Mouse (Mus musculus): Measurements from ENCODE around the gene Hspa4.
"Not testable (repeated sequence)": the region's sequence is repeated elsewhere in the genome, so short reads cannot be mapped to it uniquely, and the experiment has no call there.

Gene Hspa4

DNA sequence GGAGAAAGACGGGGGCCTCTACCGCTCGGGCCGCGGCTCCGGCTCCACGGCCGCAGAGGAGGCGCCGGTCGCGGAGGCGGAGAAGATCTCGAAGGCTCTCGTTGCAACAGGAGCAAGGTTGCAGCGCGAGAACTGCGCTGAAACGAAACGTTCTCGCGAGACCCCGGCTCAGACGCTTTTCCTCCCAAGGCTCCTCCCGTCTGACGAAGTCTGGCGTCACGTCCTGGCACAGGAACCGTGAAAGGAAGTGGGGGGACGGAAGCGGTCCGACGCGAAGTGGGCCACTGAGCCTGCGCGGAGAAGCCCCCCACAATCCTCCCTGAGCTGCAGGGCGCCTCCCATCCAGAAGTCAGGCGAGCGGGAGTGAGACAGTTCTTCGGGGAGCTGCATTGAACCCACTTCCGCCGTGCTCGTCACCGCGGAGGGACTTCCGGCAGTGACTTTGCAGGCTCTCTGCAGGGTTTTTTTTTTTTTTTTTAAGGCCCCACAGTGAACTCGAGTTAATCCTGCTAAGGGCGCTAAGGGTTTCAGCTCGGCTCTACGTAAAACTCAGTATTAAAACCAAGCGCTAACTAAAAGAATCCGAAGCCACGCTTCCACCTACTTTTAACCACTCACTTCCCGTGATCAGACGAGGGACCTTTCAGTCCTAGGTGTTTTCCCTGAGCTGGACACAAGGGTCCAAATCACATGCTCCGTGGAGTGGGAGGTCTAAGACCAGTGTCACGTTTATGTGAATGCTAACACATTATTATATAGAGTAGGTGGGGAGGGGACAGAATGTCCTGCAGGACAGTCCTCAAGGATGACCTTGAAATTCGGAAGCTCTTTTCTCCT is at the start of gene Hspa4:
Gene Hspa4, minus strand, starts transcription at position 128 of the 837 bp plus-strand sequence.
- DNase-seq (ENCODE audit: low spot score), result peak; percentile 99

DNA sequence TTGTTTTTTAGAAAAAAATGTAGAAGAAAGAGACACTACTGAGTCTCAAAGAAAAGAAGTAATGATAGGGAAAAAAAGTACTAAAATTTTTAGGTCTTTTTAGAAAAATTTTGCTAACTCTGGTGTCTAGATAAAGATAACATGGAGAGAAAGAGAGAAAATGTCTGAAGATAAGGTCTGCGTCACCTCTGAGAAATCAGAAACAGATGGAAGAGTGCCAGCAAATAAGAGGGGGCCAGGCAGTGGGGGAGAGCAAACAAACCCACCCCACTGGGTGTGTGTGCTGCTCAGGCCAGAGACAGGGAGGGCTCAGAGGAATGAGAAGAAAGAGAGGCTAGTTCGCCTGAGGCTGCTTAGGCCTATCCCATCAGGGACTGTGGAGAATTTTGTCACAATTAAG is 45.5 kb upstream of the Hspa4 start:
- DNase-seq (ENCODE audit: low spot score), result no peak

DNA sequence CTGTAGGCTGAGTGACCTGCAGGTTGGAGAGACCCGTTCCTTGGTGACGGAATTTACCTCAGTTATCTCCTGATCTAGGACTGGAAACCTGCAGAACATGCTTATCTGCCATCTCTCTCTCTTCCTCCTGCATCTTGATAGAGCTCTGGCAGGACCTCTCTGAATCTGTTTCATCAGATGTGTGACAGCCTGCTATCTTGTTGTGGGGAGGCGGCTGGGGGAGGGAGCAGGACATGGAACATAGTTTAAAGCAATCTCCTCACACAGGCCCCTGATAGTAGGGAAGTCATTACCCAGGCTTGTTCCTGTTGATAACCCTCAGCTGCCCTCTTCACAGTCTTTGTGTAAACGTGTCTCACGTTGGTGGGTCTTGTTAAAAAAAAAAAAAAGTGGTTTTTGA is 45.1 kb upstream of the Hspa4 start:
- no peak for DNase-seq (ENCODE audit: low spot score)

DNA sequence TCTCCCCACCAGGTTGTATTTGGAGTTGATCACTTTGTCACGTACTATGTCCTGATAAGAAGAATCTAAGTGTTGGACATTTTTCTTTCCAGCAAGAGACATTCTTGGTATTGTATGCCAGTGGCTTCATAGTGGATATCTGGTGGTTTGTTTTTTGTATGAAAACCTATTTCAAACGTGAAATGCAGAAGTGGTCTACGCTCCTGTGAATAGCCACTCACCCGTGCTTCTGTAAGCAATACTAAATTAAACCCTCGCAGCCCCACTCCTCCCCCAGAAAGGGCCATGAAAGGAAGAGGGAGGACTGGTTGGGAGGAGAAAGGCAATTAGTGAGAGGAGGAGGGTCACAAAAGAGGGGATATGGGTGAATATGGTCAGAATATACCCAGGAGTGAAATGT is 42.5 kb upstream of the Hspa4 start:
- no peak for DNase-seq (ENCODE audit: low spot score)

DNA sequence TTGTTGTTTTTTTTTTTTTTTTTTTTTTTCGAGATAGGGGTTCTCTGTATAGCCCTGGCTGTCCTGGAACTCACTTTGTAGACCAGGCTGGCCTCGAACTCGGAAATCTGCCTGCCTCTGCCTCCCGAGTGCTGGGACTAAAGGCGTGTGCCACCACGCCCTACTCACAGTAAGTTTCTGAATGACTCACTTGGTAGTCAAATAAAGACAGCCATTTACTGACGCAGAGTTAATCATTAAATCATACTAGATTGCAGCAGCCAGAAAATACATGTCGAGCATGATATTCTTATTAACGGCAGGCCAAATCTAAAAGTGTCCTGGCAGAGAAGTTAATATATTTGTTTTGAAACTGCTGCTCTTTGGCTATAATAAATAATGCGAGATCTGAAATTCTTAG is 40.8 kb upstream of the Hspa4 start:
- DNase-seq (ENCODE audit: low spot score), result not testable (repeated sequence)

DNA sequence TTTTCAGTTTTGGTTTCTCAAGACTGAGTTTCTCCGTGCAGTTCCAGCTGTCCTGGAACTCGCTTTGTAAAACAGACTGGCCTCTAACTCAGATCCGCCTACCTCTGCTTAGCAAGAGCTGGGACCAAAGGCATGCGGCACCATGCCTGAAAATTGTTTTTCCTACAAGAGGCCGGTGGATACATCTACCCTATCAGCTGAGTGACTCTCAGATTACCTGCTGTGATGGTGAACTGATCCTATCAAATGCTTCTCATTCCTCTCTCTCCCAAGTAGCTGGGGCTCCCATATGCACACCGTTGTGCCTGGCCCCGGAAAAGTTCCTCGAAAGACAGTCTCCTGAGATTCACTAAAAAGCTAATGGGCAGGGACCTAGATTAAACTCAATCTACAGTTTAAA is 37.4 kb upstream of the Hspa4 start:
- no peak for DNase-seq (ENCODE audit: low spot score)

DNA sequence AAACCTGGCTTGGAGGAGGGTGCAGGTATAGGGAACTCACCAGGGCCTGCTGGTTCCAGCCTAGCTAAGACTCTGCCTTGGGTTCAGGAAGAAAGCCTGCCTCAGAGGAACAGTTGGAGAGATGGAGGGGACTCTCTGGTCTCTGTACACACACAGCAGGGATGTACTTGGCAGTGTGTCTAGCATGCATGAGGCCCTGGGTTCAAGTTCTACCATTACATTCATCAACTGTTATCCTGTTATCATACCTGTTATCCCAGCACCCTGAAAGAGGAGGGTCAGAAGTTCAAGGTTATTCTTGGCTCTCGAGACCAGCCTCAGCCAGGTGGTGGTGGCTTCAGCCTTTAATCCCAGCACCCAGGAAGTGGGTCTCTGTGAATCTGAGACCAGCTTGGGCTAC is 36.7 kb upstream of the Hspa4 start:
- no peak for DNase-seq (ENCODE audit: low spot score)

DNA sequence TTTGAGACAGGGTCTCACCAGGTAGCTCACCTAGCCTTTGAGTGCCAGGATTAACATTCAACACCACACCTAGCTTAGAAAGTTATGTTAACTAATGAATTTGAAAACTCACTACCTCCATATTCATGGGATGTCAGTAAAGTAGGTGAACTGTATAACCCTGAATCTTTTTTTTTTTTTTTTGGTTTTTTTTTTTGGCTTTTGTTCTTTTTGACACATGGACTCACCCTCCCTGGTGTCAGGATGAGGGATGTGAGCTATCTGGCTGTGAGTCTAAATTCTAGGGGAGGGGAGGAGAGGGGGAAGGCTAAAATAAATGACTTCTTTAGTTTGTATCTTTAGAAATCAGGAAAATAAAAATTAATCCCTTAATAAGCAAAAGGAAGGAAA is 35.9 kb upstream of the Hspa4 start:
- DNase-seq (ENCODE audit: low spot score), result no peak

DNA sequence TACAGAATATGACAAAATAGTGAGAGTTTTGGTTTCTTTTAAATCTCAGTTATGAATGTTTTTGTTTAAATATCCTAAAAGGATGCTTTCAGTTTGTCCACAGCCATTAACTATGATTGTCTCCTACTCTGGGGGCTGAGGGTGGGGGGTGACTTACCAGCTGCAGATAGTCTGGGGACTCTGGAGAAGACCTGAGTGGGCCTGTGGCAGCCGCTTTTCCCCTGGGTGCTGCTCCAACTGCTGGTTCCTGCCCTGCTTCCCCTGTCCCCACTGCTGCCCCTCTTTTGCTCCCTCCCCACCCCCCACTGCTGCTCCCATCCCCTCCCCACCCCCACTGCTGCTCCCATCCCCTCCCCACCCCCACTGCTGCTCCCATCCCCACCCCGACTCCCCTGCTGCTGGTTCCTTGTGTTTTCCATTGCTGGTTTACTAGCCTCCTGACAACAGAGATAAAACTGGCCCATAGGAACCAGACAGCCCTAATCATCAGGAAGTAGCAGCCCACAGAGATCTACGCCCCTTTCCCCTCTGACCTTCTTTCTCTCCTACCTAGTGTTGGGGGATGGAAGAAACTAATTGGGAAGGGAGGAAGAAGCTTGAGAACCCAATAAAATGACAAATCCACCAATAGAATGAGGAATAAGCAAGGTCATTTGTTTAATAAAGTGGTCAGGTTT is 35.4 kb upstream of the Hspa4 start:
- no peak for DNase-seq (ENCODE audit: low spot score)

DNA sequence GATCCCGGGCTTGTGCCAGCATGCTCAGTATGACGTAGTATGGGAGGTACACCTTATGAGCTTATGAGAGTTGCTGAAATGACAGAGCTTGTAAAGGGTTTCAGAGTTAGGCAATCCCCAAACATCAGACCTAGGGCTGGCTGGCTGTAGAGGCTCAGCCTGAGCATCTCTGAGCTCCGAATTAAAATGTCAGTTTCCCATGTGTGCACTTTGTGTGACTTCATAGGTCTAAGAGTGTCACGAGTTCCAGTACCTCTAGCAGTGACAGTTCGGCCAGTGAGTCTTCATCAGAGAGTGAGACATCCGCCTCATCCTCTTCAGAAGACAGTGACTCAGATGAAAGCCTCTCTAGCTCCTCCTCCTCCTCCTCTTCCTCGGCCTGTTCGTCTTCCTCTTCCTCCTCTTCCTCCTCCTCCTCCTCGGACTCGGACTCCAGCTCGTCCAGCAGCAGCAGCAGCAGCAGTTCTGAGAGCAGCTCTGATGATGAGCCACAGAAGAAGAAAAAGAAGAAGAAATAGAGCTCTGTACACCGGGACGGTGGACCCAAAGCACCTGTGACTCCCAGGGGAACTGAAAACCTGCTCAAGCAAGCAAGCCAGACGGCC is 31.9 kb upstream of the Hspa4 start:
- DNase-seq (ENCODE audit: low spot score), result no peak

DNA sequence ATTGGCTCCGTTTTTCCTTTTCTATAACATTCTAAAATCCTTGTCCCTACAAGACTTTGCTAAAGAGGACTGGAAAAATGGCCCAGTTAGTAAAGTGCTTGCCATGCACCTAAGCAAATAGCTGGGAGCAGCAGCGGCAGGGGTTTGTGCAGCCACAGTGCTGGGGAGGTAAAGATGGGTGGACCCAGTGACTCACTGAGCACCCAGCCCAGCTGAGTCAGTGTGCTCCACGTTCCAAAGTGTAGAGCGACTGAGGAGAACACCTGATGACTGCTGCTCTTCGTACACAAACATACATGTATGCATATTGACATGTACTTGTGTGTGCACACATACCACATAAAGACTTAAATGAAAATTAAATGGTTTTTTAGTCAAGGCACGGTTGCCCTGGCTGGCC is 30.9 kb upstream of the Hspa4 start:
- DNase-seq (ENCODE audit: low spot score), result no peak

DNA sequence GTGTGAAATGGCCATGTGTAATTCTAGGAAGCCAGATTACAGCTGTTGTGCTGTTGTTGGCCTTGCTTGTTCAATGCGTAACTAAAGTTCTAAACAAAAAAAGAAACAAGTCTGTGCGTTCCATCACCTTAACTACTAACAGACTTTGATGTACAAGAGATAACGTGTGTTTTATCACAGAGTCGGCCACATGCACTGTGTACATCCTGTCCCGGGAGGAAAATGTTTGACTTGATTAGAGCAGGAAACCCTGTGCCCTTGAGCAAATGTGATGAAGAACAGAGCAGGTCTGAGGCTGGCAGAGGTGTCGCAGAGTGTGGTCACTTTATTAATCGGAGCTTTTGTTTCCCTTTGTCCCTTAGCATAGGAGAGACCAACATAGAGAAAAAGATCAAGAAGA is 30.1 kb upstream of the Hspa4 start:
- no peak for DNase-seq (ENCODE audit: low spot score)

DNA sequence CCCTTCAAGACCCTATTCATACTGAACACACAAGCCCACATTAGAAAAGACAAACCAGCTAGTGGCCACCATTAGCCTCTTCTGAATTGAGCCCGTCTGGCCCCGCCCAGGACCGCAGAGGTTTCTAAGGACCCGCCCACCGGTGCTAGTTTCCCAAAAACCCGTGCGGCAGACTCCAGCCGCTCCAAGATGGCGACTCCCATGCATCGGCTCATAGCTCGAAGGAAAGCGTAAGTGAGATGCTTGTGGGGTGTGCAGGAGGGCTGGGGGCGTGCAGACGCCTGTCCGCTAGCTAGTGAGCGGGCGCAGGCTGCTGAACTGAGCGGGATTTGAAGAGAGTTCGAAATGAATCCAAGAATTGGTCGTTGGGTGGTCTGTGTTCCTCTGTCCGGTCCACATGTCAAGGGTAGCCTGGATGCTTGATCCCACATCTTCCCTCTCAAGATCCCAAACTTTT is 24.3 kb upstream of the Hspa4 start, which contains the start of gene Zcchc10:
Gene Zcchc10, plus strand, starts transcription at position 168 of the 457 bp plus-strand sequence.
- DNase-seq (ENCODE audit: low spot score), result peak; percentile 92

DNA sequence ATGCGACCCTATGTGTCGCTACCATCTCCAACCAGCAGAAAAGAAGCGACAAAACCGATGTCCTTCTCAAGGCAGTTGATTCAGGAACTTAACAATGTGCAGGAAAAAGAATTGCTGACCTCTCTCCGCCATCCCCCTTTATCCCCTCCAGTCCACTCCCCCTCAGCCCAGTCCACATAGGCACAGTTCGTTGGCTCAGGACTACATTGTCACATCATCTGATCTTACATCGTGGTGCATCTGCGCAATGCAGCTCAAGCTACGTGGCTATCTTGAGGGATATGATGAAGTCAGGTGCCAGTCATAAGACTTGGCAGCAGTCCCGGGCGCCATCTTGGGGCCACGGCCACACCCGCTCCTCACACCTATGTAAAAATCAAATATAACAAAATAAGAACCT is 19.6 kb upstream of the Hspa4 start:
- not testable (repeated sequence) for DNase-seq (ENCODE audit: low spot score)

DNA sequence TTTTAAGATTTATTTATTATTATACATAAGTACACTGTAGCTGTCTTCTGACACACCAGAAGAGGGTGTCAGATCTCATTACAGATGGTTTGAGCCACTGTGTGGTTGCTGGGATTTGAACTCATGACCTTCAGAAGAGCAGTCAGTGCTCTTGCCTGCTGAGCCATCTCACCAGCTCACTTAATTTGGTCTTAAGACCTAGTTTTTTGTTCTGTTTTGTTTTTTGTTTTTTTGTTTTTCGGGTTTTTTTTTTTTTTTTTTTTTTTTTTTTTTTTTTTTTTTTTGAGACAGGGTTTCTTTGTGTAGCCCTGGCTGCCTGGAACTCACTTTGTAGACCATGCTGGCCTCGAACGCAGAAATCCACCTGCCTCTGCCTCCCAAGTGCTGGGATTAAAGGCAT is 18.3 kb upstream of the Hspa4 start:
- DNase-seq (ENCODE audit: low spot score), result not testable (repeated sequence)

DNA sequence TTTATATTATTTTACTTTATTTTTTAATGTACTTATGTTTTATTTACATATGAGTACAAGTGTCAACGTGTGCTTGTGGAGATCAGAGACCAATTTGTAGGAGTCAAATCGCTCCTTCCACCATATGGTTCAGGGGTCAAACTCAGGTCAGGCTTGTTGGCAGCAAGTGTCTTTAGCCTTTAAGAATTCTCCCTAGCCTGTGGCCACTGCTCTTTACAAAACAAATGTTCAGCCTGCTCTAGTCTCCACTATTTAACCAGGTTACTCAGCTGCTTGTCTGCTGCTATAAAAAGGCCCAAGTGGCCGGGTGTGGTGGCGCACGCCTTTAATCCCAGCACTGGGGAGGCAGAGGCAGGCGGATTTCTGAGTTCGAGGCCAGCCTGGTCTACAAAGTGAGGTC is 17.8 kb upstream of the Hspa4 start:
- DNase-seq (ENCODE audit: low spot score), result no peak

DNA sequence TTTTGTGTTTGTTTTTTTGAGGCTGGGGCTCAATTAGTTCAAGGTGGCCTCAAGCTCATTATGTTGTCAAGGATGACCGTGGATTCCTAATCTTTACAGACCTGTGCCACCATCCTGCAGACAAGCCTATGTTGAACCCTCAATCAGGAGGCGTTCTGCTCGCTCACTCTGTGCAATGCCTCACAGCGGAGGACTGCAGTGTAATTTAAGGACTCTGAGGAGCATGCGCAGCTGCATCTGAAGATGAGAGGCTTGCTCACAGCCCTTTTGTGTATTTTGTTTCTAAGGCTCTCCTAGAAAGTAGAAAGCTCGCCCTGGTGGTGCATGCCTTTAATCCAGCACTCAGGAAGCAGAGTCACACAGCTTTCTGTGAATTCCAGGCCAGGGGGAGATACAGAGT is 16.7 kb upstream of the Hspa4 start:
- no peak for DNase-seq (ENCODE audit: low spot score)

DNA sequence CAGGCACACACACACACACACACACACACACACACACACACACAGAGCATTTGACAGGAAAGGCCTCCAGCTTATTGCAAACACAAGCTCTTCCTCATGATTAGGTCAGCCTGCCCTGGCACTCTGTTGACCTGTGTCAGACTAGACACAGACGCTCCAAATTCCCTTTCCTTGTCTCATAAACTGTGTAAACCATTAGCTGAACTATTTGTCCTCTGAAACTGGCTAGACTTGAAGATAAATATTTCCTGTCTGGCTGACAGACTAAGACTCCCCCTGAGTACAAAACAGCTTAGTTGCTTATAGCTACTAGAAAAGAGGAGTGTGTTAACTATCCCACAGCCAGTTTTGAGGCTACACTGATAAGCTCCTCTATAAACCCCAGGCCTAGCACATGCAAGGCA is 14.5 kb upstream of the Hspa4 start:
- DNase-seq (ENCODE audit: low spot score), result peak; percentile 57

DNA sequence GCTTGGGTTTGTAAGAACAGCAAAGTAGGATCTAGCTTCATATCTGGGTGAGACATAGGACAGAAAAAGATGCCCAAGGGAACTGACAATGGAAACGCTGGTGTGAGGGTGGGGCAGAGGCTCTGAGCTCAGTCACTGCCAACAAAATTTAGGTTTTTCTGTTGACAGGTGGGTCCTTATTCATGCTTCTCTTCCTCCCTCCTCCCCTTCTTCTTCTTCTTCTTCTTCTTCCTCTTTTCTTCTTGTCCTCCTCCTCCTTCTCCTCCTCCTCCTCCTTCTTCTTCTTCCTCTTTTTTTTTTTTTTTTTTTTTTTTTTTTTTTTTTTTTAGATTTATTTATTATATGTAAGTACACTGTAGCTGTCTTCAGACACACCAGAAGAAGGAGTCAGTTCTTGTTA is 12.6 kb upstream of the Hspa4 start:
- DNase-seq (ENCODE audit: low spot score), result not testable (repeated sequence)

DNA sequence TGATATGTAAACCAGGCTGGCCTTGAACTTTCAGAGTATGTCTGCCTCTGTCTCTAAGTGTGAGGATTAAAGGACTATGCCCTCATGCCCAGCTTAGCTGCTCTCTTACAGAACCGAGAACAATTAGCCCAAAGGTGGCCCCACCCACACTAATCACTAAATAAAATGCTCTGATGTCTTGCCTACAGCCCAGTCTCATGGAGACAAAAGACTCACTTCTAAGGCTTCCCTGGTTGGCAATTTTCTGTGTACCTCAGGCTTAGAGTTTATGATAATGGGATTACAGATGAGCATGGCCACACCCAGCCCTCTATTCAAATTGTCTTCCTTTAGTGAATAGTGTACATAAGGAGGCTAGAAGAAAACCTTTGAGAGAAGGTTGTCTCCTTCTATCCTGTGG is 11.1 kb upstream of the Hspa4 start:
- no peak for DNase-seq (ENCODE audit: low spot score)

DNA sequence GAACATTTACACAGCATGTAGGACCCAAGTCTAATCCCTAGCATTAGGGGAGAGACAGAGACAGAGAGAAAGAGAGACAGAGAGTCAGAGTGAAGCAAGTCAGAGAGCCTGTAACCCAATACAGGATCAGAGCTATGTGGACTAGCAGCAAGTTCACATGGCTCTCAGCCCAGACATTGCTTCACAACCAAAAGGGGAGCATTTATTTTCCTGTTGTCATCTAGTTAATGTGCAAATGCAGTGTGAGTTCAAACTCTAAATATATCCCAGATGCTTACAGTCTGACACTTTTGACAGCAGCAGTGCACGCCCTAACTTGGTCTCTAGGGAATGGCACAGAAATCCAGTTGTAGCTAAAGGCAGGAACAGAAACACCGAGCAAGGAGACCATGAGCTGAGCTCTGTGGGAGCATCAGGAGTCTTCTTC is 8.6 kb upstream of the Hspa4 start:
- DNase-seq (ENCODE audit: low spot score), result peak; percentile 99

DNA sequence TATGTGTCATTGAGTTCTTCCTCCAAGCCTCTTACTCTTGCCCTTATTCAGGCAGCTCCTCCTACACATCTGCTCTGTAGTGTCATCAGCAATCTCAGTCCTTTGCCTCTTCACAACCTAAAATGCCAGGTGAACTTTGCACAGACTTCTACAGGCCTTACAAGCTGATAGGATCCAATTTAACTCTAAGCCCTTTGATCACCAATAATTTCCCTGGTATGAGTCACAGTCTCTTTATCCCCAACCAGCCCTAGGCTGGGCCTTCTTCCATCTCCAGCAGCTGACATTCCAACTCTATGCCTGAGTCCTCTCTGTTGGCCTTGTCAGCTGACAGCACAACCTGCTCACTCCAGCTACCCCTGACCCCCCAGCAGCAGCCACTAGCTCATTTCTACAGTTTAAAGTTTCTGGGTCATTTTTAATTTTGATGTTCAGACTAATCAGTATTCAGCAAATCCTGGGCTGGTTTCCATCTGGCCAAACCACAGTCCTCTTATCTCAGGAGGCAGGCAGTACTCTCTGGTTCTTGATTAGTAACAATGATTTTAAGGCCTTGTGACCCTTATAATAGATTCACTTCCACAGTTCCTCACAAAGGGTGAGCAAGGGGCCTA is 8.1 kb upstream of the Hspa4 start:
- peak; percentile 86 for DNase-seq (ENCODE audit: low spot score)

All from adipocyte (in vitro differentiated cells).